Mouse (Mus musculus): ENCODE measurements around the gene Eps8.

Eps8 gene

DNA sequence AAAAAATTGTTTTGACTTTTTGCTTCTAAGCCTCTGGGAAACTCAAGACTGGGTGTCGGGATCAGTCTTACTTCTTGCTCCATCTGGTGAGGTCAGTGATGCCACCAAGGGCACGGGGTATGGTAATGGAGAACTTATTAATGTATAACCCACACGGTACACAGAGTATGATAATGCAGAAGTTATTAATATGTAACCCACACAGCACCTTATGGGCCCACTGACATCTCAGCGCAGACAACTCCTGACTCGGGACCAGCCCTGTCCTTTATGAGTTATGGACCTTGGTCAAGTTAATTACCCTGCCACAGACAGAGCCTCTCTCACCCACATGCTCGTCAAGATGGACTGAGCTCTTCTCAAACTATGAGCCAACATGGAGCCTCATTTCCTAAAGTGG is 89.2 kb downstream of the Eps8 start:
- DNase-seq = no peak

GRCm38 (mm10) chr6:137560358-137560859 is 94.3 kb downstream of the Eps8 start:
- no peak for DNase-seq

DNA sequence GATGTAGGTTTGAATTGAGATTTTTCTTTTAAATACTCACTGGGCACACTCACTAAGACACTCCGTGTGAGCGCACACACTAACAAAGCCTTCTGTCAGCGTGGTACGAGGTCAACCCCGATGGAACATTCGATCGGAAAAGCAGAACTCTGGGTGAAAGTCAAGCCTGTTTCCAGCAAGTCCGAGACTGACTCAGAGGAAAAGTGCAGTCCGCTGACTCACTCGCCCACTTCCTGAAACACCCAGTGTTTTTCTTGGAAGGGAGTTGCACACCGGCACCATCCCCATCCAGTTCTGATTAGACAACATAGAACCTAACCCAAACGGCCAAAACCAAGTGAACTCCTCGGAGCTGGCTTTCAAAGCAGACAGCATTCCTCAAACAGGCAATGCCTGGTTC is 95.8 kb downstream of the Eps8 start:
- no peak for DNase-seq

- no peak for DNase-seq
These were observed 97.0 kb downstream of the Eps8 start for GRCm38 (mm10) chr6:137557671-137558070.

DNA sequence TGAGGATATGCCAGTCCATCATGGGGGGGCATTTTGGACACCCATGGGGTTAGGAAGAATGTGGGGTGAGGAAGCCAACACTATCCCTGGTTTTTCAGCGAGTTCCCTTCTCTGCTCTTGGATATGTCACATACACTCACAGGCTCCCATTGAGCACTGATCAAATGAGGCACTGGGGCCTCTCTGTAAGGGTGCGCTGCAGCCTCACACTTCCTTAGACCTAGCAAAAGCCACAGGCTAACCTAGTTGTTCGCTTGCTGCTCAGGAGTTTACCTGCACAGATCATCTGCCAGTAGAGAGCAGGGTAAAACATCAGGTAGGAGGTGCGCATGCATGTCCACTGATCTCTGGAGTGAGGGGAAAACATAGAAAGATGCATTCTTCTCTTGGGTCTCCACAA is 97.5 kb downstream of the Eps8 start:
- DNase-seq = no peak

DNA sequence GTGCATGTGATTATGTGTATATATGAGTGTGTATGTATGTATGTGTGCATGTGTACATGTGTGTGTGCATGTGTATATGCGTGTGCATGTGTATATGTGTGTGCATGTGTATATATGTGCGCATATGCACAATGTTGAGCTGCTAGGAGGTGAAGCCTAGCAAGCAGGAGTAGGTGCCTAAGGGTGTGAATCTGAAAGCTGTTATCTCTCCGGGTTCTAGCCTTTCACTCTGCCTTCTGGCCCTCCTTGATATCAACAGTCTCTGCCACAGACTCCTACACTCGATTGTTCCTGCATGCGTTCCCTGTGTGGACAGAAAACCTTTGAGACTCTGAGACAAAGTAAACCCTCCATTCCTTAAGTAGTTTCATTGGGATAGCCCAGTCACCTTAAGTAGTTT is 98.0 kb downstream of the Eps8 start:
- no peak for DNase-seq

DNA sequence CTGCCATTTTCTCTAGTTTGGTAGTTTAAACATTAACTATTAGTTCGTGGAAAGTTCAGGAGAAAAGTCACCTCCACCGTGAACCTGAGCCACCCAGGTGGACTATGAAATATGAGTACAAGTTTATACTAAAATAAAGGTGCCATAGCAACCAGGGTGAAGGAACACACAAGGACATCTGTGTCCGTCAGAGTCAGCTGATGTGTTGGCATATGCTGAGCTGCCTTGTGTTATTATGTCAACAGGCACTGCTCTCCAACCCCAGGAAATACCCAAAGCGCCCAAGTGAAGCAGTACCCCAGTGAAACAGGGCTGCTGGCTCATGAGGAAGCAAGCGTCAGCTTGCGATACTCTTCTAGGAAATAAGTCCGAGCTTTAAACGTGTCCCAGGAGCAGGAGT is 104.5 kb downstream of the Eps8 start:
- no peak for DNase-seq

DNA sequence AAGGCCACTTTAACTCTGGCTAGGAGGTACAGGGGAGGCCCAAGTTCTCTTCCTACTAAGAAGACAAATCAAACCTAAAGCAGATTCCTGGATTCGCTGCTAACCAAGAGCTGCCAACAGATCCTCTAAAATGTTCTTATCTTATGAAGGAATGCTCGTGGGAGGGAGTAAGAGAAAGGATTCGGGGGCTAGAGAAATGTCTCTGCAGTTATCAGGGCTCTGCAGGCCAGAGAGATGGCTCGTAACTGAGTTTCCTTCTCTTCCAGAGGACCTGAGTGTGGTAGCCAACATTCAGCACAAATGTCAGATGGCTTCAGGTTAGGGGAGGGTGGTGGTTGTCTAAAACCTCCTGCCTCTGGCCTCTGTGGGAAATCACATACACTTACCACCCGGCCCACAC is 106.1 kb downstream of the Eps8 start:
- no peak for DNase-seq

DNA sequence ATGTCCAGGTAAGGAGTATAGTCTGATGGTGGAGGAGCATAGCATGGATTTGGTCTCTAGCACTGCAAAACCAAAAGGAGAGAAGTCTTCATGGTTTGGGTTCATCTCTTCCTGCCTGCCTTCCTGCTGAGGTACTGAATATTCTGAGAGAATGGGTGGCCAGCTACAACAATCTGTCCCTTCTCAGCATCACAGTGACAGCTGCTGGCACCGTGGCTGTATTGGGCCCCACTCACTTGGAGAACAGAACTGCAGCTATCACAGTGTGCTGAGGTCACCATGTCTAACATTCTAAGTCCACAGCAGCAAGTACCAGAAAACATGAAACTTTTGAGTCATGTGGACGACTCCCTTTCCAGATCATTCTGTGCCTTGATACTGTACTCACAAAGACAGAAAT is 107.1 kb downstream of the Eps8 start:
- DNase-seq = no peak

DNA sequence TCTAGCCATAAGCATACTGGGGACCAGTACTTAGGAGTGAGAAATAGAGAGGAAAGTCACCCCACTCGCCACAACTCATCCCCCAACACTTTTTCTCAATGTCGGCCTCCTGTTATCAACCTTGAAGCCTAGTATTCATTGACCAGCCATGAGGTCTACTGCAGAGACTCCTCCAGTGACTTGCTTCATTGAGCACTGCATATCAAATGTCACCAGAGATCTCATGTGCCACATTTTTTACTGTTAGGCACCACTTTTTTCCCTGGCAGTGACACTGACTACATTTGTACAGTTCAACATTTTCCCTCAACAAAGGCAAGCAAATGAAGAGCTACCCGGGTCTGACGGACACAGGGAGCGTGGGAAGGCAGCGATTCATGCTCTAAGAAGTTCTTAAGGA is 108.6 kb downstream of the Eps8 start:
- no peak for DNase-seq

DNA sequence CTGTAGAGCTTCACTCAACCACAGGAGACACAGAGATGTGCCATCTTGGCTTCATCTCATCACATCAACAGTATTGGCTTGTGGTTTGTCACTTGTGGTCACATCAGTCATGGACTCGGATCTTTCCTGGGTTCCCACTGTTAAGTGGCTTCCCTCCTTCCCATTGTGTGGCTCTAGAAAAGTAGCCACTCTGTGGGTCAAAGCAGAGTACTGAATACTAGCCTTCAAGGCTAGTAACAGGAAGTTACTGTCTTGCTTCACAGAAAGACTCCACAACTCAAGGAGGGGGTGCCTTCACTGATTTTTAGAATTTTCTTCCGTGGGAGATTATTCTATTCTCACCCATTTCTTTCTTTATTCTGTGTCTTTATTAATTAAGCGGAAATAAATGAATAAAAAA is 109.3 kb downstream of the Eps8 start:
- DNase-seq = no peak

DNA sequence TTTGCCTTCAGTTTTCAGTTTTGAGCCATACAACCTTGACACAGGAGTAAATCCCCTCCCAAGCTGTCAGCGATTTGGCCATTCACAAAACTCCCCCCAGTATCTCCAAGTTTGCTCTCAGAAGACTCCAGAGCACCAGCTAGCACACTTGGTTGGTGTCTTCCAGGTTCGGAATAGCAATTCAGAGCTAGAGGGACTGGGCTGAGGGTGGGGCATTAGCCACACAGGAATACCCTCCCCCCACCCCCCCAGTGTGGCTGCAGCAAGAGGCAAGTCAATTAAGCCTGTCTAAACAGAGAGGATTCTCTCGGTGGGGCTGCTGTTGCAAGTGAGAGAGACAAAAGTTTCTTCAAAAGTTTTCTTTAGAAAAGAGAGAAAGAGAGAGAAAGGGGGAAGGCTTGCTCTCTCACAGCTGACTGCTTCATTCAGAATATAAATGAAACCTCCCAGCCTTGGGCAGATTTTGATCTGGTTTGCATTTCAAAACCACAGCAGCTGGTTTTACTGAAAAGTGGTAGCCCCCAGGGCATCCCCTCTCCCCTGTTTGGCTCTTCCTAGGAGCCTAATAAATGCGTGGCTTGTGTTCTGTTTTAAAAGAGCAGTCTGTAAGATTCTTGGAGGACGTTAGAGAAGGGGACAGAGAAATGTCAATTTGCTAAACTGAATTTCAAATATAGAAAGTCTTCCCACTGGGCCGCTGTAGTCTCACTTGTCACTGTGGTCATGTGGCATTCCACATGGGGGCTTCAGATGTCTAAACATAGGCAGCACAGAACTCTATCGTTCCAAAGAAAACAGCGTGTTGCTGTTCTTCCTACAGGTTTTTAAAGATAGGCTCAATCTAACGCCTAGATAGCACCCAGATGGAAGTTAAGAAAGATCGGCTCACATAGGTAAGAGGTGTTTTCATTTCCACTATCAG is 112.2 kb downstream of the Eps8 start:
- DNase-seq = no peak

- no peak for DNase-seq
These were observed 113.2 kb downstream of the Eps8 start for GRCm38 (mm10) chr6:137541216-137542176.

DNA sequence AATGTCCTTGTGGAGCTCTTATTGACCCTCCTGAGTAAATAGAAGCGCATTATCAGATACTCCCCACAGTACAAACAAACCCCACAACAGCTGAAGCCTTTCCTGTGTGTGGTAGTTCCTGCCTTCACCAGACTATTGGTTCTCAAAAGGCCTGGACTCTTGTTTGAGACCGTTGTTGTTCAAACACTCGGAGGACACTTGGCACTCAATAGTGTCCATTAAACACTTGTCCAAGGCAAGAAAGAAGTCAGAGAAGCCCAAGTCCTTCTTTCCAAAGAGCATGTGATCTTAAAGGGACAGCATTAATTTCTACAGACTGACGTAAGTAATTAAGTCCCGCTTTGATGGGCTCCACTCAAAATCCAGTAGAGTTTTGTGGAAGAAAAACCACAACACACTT is 113.9 kb downstream of the Eps8 start:
- no peak for DNase-seq

- DNase-seq = no peak
These were observed 114.3 kb downstream of the Eps8 start for GRCm38 (mm10) chr6:137540346-137540745.

DNA sequence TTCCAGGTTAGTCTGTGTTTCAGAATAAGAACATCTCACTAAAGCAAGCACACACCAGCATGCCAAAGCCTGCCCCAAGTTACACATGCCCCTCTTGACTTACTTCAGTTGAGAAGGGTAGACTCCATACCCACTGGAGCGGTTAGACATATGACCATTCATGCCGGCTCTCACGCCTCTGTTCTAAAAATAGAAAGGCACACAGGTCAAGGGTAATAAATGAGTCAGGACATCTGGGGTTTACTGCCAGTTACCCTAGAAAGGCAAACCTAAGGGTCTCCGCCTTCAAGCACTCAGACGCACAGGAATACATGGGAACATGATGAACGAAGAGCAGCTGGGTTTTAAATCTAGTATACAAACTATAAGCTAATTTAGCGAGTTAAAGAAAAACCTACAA is 115.5 kb downstream of the Eps8 start:
- no peak for DNase-seq

GRCm38 (mm10) chr6:137532758-137533157 is 121.9 kb downstream of the Eps8 start:
- DNase-seq = no peak

GRCm38 (mm10) chr6:137525769-137526168 is 128.9 kb downstream of the Eps8 start:
- DNase-seq = no peak

- DNase-seq = no peak
These were observed 134.4 kb downstream of the Eps8 start for GRCm38 (mm10) chr6:137520343-137520704.

- no peak for DNase-seq
These were observed 134.9 kb downstream of the Eps8 start for GRCm38 (mm10) chr6:137519529-137520342.

DNA sequence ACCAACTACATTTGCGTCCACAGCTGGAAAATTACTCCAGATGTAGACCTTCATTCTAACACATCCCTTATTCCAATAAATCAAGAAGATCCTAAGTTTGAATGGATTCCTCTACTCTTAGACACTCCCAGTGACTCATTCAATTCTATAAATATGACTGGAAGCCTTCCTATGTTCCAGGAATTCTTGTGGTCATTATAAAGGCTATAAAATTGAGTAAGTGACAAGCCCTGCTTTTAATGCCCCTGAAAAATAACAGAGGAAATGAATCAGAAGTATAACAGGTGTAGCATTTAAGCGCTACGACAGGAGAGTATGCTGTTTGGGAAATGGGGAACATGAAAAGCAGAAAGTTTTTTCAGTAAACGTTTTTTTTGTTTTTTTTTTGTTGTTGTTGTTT is 139.8 kb downstream of the Eps8 start:
- DNase-seq = no peak

DNA sequence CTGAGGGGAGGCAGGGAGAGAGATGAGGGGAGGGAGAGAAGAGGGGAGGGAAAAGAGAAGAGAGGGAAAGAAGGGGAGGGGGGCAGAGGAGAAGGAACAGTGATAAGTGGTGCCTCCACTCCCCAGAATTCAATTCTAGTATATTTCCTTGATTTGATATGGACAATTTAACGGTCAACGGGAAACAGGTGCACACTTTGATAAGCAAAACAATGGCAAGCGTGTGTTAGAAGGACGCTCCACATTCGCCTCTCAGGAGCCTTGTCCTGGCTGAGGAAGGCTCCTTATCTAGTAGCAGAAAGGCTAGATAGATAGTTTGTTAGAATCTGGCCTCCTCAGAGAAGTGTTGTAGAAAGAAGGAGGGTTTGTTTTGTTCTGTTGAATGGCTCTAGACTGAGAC is 141.9 kb downstream of the Eps8 start:
- DNase-seq = no peak

Data from right cerebral cortex, postnatal 4 days (tissue).